Mouse (Mus musculus): ENCODE results near the gene Actrt2. TPM values are rescaled to one million over a fixed set of nuclear protein-coding genes. Genes with fewer than 3 reads are reported as not detected.

Actrt2 gene
- polyA plus RNA-seq, 3 experiments from 2014 or later: not detected

- no peak for ATAC-seq
These were observed 30.0 kb downstream of the Actrt2 start for GRCm38 (mm10) chr4:154637468-154638319.

- no peak for ATAC-seq
These were observed 30.9 kb downstream of the Actrt2 start, which contains the start of gene Prdm16 for GRCm38 (mm10) chr4:154636721-154637311. Prdm16 (minus strand) TSS chr4:154636873.

DNA sequence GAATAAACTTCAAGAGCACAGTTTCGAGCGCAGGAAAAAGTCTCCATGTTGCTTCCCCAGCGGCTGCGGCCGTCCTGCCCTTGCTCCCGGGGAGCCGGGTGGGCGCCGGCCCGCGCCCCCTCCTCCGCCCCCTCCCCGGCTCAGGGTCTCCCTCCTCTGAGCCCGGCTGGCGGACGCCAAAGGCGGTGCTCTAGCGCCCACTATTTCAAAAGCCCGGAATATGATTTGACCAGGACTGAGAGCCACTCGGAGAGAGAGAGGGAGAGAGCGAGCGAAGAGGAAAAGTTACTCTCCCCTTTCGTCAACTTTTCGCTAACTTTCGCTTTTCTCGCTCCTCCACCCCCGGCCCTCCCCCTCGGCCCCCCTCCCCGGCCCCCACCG, 31.6 kb downstream of the Actrt2 start:
- ATAC-seq: no peak

DNA sequence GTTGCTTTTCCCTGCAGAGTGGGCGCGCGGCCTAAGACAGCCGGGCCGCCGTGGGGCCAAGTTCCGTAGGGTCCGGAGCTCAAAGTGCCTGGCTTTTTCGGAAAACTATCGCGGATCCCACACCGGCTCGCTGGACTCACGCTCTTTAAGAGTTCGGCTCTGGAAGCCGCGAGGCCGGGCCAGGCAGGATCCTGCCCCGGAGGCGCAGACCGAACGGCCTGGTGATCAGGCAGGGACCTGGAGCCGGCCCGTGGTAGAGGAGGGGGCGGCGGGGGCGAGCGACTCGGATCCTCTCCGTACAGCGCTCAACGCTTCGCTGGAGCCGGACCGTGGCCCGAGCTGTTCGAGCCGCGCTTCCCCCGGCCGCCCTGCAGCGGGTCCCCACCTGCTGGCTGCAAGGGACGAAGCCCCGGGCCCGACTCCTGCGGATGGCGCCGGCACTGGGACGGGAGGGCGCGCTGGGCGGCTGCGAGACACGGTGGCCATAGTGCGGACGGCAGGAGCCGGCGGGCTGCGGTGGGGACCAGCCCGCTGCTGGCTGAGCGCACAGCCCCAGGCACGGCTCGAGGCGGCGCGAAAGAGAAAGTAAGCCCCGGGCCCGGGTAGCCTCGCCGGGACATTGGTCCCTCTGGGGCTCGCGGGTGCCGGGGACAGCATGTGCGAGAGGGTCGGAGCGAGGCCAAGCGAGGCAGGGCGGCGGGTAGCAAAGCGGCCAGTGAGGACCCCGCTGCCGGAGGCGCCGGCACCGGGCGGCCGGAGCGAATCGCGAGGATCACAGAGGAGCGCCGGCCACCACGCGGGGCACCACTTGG, 32.2 kb downstream of the Actrt2 start:
- no peak for ATAC-seq

GRCm38 (mm10) chr4:154634470-154635240, 33.0 kb downstream of the Actrt2 start:
- no peak for ATAC-seq

DNA sequence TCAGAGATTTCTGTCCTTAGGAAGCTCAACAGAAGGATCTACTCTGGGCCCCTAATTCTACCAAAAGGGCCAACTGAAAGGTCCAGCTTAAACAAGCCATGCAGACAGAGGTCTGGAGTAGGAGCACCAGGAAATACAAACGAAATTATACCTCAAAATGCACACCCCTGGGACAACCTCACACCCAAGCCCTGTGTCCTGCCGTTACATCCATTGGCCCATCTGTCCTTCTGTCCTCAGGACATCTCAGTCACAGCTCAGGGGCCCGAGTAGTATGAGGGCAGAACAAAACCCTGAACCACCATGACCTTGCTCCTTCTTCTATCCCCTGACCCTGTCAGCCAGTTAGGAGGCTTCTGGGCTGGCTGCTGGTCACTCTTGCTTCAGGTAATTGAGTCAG, 33.7 kb downstream of the Actrt2 start:
- no peak for ATAC-seq

DNA sequence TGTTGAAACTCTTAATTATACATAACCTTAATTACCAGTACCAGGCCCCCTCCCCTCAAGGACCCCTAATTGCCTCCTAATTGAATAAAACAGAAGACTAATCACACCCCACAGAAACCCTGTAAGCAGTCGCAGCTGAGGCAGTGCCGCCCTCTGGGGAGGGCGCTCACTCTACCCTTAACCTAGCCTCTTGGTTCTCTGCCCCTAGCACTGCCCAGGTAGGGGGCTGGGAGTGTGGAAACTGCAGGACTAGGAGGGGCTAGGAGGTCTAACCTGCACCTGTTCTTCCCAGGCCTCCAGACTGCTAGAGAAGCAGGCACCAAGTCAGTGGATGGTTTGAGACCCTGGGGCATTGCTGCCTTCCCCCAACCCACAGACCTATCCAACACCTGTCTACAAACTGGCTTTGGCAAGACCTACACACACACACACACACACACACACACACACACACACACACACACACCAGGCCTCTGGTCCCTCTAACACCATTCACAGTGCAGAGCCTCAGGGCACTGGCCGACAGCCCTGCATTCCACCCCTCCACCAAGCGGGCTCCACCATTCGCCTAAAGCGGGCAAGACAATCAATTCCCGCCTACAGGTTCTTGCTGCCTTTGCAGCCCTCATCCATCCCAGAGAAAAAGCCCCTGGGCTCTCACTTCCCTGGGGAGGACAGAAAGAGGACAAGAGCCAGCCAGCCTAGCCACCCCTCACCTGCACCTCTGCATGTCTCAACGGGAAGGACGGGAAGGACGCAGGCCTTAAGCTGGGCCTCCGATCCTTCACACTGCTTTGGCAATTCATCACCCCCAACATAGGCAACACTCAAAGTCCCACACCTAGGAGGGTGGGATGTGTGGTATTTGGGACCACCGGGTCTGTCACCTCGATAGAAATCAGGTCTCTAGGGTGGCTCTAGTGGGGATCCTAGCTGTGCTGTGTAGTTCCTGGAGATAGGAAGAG, 34.6 kb downstream of the Actrt2 start:
- no peak for ATAC-seq

DNA sequence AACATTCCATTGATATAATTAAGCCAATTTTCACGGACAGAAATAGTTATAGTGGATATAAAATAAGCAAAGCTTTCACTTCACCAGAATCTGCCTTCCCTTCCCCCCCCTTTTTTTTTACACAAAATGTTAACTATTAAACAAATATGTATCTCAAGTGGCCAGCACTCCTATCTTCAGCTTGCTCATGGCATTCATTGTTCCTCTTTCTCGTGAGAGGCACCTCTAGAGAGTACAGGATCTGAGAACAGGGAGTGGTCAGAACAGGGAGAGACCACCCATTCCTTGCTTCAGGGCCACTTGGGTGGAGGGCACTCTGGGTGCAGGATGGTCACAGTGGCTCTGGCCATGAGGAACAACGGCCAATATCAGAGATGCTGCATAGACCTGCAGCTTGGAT, 36.9 kb downstream of the Actrt2 start:
- ATAC-seq: no peak

- no peak for ATAC-seq
These were observed 40.1 kb downstream of the Actrt2 start for GRCm38 (mm10) chr4:154627419-154628142.

DNA sequence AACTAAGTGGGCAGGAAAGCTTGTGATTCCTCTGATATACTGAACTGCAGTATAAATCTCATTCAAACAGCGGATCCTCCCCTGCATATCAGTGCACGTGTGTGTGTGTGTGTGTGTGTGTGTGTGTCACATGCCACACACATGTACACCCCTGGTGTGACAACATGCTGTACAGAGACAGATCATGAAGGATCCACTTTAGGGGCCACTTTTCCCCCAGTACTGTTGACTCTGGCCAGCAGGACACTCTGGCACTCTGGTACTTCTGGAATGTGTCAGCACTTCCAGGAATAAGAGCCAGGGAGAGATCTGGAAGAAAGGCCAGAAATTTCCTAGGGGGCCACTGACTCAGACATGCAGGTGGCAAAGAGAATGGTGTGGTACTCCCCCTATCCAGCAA, 41.4 kb downstream of the Actrt2 start:
- ATAC-seq: no peak

- no peak for ATAC-seq
These were observed 42.0 kb downstream of the Actrt2 start for GRCm38 (mm10) chr4:154625710-154626109.

GRCm38 (mm10) chr4:154623241-154623640, 44.4 kb downstream of the Actrt2 start:
- no peak for ATAC-seq

DNA sequence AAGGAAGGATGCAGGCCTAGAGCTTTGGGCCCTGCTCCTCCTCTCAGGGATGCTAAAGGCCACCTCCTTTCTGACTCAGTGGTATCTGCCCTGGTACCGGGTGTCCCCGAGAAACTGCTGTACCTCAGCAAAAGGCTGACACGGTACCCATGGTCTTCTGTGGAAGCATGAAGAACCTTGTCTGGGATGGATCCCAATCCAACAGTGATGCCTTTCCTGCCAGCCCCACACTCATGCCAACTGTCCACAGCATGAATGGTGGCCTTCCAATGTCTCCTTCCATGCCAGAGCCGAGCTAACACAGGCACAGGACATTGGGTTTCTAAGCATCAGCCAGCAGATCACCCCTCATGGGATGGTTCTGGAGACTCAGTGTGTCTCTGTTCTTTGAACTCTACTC, 45.1 kb downstream of the Actrt2 start:
- no peak for ATAC-seq

Other genes with a start within 250 kb of the Actrt2 start
- gene Prdm16, start 31.0 kb downstream of the Actrt2 start, polyA plus RNA-seq (2017; shearing (Covaris generic)): 1 to 10 TPM in 1 of 3 experiments, under 1 TPM in 2; 0.58 to 5.2 (median 0.91) TPM
- not detected for gene Ttc34, start 169.6 kb upstream of the Actrt2 start, polyA plus RNA-seq (2017; shearing (Covaris generic))
- not detected for gene Mmel1, start 201.7 kb upstream of the Actrt2 start, polyA plus RNA-seq (2017; shearing (Covaris generic))
- 10 to 100 TPM in 2 of 3 experiments, 1 to 10 TPM in 1; 2.8 to 17.4 (median 15.1) TPM for gene Fam213b, start 231.3 kb upstream of the Actrt2 start, polyA plus RNA-seq (2017; shearing (Covaris generic))

Measured in inflammation-experienced regulatory T-cells, adult 6 months (primary cell).